Mouse (Mus musculus) embryonic facial prominence, embryonic 12.5 days (tissue): ENCODE measurements at regions not wholly inside any gene's neighbourhood (a gene's known extent, or its start where the extent isn't known, plus 50 kb on each side); places are given as distances from the start of the nearest gene placed in this dataset.
A peak's percentile ranks its signal among the peaks of the same experiment; 100 is the strongest.

Source experiments
- ATAC-seq: fragments of 200-750 bp; cut with Nextera tagmentation; 2 replicates; pipeline ENCODE4 v1.8.0; 2017; ENCODE audit not compliant: insufficient number of reproducible peaks, insufficient read depth, low FRiP score, low TSS enrichment
- H3K27ac ChIP-seq: fragments of 300-500 bp; sonication (generic); 2 replicates; pipeline ENCODE4 v1.5.1; 2016; ENCODE audit warnings: mild to moderate bottlenecking
- H3K27me3 ChIP-seq: fragments of 300-500 bp; sonication (generic); 2 replicates; pipeline ENCODE4 v1.6.1; 2016; ENCODE audit warnings: mild to moderate bottlenecking, moderate library complexity
- H3K36me3 ChIP-seq: fragments of 300-500 bp; sonication (generic); 2 replicates; pipeline ENCODE4 v1.6.1; 2016; ENCODE audit warnings: mild to moderate bottlenecking
- H3K4me1 ChIP-seq: fragments of 300-500 bp; sonication (generic); 2 replicates; pipeline ENCODE4 v1.6.1; 2016
- H3K4me2 ChIP-seq: fragments of 300-500 bp; sonication (generic); replicated peaks from 2 replicates; pipeline ENCODE4 v1.6.1; 2016; ENCODE audit warnings: mild to moderate bottlenecking, moderate library complexity
- H3K4me3 ChIP-seq: fragments of 300-500 bp; sonication (generic); 2 replicates; pipeline ENCODE4 v1.5.1; 2016; ENCODE audit warnings: mild to moderate bottlenecking
- H3K9ac ChIP-seq: fragments of 300-500 bp; sonication (generic); 2 replicates; pipeline ENCODE4 v1.6.1; 2016; ENCODE audit warnings: mild to moderate bottlenecking, moderate library complexity
- H3K9me3 ChIP-seq: fragments of 300-500 bp; sonication (generic); 2 replicates; pipeline ENCODE4 v1.6.1; 2016; ENCODE audit warnings: mild to moderate bottlenecking, moderate library complexity
- WGBS: fragments of 180-500 bp; shearing (Covaris S2); methylation state at CpG from one replicate; pipeline ENCODE4 v1.1.7; 2016; 5-methylcytosine and 5-hydroxymethylcytosine counted together

DNA sequence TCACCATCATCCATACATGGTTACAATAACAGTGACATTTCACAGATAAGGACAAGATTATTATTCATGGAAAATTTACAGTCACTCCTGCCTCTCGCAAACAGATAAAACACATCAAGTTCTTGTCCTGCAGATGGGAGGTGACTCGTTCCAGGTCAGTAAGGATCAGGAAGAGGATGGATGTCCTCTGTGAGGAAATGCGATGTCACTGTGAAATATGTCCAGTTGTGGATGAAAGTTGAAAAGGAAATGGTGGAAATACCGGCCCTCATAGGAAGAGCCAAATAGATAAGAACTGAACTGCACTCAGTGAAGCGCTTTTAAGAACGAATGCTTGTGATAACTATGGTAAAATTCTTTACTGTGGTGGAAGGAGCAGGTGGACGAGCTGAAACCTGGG lies 255.8 kb downstream of the Gm11146 start:
- H3K9ac ChIP-seq: no peak overlapping the region
- WGBS: 85% methylated on average over 7 of the region's 7 CpGs
- ATAC-seq: no peak

DNA sequence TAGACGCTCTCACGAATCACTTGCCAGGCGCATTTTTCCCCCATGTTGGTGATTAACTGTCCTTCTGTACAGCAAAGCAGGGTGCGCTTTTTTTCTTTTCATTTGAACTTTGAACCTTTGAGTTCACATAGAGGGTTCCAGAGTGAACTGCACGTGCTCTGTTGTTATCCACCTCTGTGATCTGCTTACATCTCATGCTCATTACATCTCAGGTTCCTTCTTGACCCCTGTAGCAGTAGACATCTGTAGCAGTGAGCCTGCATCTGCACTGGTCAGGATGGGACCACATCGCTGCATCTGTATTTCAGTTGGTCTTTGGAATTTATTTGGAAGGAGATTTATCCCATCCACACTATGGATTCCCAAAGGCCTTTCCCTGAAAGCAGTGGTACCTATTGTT lies 269.6 kb downstream of the Gm11146 start:
- no peak for ATAC-seq
- Histone ChIP-seq H3K4me3 (no peak overlapping the region), H3K4me1 (peaks cover 8% of the 10 kb centered on the region; the same call in 1 of the 2 replicates), H3K36me3 (no peaks in the 10 kb centered on the region), H3K9ac (no peak overlapping the region), H3K27ac (no peak overlapping the region), H3K4me2 (peak overlapping the region; percentile 38), H3K9me3 (no peaks in the 10 kb centered on the region), H3K27me3 (no peaks in the 10 kb centered on the region)
- WGBS: 60% methylated on average over 6 of the region's 6 CpGs

More for the DNA sequence above, 255.8 kb downstream of the Gm11146 start:
- Histone ChIP-seq H3K9me3 (no peaks in the 10 kb centered on the region), H3K27me3 (no peaks in the 10 kb centered on the region), H3K4me3 (no peak overlapping the region), H3K27ac (no peak overlapping the region), H3K4me2 (no peak overlapping the region), H3K4me1 (no peaks in the 10 kb centered on the region), H3K36me3 (no peaks in the 10 kb centered on the region)

DNA sequence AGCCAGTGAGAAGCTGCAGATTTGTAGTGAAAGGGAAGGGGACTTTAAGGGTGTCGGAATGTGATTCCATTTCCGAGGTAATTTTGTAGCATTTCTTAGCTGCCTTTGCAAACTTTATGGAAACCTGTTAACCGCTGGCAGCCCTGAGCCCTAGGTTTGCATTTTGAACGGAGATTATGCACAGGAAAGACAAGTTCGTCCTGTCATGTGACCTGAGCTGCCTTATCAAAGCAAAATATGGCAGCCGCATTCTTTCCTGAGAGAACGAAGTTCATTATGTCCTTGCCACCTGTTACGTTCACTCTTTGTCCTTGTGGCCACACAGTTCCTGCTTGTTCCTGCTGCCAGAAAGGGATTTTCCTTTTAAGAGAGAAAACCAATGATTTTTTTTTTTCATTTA lies 270.9 kb downstream of the Gm11146 start:
- WGBS: 8% methylated on average over 8 of the region's 8 CpGs

DNA sequence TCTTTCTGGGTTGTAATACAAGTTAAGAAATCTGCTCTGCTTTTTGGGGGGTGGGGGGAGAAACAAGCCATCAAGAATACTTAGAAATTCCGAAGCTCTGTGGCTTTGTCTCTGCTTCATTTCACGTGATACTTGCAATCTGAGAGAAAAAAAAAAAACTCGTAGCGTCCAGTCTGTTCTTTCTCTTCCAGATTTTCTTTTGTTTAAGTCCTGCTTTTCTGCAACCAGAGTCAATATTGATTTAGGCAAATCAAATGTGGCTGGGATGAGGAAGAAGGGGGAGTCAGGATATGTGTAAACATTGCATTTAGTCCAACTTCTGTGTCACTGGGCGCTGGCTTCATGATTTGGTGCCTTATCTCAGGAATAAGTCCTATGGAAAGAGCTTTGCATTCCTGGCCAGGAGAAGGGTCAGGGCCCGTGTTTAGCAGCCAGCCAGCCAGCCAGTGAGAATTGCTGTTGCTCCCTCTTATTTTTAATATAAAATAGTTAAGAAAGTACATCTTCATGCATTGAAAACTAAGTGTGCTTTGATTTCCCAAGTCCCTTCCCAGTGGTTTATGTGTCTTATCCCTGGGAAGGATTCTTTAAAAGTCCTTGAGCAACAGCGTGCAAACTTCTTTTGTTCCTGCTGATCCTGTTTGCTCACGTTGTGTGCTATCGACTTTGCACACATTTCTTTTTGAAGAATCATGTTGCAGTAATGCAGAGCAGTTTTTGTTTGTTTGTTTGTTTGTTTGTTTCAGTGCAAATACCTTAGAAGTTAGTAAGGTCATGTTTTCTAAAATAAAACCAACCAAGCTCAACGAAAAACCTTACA lies 272.0 kb downstream of the Gm11146 start:
- Histone ChIP-seq H3K27me3 (no peaks in the 10 kb centered on the region), H3K36me3 (no peaks in the 10 kb centered on the region), H3K27ac (peak overlapping the region; percentile 98), H3K4me3 (peak overlapping the region; percentile 60), H3K4me2 (peak overlapping the region; percentile 57), H3K9ac (peak overlapping the region; percentile 61), H3K9me3 (no peaks in the 10 kb centered on the region), H3K4me1 (peaks cover 8% of the 10 kb centered on the region; the same call in 1 of the 2 replicates)
- WGBS: 8% methylated on average over 10 of the region's 10 CpGs
- ATAC-seq: no peak

More for the DNA sequence above, 270.9 kb downstream of the Gm11146 start:
- no peaks in the 10 kb centered on the region for H3K36me3 ChIP-seq
- H3K27me3 ChIP-seq: no peaks in the 10 kb centered on the region
- H3K4me2 ChIP-seq: peak overlapping the region; percentile 57
- no peaks in the 10 kb centered on the region for H3K9me3 ChIP-seq
- peak overlapping the region; percentile 98 for H3K27ac ChIP-seq
- ATAC-seq: no peak
- H3K4me3 ChIP-seq: peak overlapping the region; percentile 60
- peak overlapping the region; percentile 61 for H3K9ac ChIP-seq
- H3K4me1 ChIP-seq: peaks cover 8% of the 10 kb centered on the region; the same call in 1 of the 2 replicates

DNA sequence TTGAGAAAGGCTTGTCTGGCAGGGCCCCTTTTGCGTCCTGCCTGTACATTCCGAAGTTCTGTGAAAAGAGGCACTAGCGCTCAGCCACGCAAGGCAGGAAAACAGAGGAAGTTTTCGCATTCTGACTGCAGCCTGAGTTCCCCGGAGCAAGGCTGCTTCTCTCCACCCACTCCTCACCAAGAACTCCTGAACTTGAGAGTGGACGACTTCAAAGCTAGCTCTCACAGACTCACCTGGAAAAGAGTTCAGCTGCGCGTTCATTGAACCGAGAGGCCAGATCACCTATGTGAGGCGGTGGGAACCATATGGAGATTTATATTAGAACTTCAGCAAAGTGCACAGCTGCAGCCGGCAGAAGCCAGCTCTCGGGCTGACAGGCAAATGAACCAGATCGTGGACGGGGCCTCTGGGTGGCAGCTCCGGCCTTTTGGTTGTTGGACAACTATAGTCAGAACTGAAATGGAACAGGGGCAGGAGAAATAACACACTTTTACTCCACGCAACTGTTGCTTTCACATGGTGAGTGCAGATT lies 272.7 kb downstream of the Gm11146 start:
- Histone ChIP-seq H3K27ac (peak overlapping the region; percentile 98), H3K27me3 (no peaks in the 10 kb centered on the region), H3K9ac (peak overlapping the region; percentile 61), H3K36me3 (no peaks in the 10 kb centered on the region), H3K4me2 (peak overlapping the region; percentile 57), H3K4me3 (peak overlapping the region; percentile 60), H3K9me3 (no peaks in the 10 kb centered on the region), H3K4me1 (peaks cover 8% of the 10 kb centered on the region; the same call in 1 of the 2 replicates)
- peak; percentile 72 for ATAC-seq
- WGBS: 3% methylated on average over 17 of the region's 17 CpGs

DNA sequence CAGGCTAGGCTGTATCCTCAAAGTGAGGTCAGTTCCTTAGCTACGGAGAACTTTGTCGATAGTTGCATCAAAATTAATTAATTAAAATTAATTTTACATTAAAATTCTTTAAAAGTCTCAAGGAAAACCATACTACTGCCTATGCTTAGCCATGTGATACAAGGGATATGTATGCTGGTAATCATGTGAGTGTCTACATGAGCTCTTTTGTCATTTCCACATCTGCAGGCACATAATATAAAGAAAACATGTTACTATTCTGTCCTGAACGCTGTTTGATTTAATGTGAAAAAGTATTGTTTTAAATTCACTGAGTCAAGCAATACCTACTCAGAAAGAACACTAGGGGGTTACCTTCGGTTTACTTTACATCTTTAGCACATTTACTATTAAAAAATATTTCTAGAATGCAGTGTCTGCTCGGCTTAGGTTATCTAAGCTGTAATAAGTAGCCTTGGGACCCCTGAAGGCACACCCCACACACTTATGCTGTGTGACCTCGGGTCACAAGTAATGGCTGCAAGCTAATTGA lies 273.2 kb downstream of the Gm11146 start:
- no peaks in the 10 kb centered on the region for H3K9me3 ChIP-seq
- H3K4me1 ChIP-seq: peaks cover 8% of the 10 kb centered on the region; the same call in 1 of the 2 replicates
- peak overlapping the region; percentile 57 for H3K4me2 ChIP-seq
- no peaks in the 10 kb centered on the region for H3K27me3 ChIP-seq
- peak; percentile 54; the same call in 1 of the 2 replicates for ATAC-seq
- H3K27ac ChIP-seq: peak overlapping the region; percentile 98
- H3K4me3 ChIP-seq: peak overlapping the region; percentile 60
- no peaks in the 10 kb centered on the region for H3K36me3 ChIP-seq
- WGBS: 17% methylated on average over 6 of the region's 6 CpGs
- peak overlapping the region; percentile 61 for H3K9ac ChIP-seq

DNA sequence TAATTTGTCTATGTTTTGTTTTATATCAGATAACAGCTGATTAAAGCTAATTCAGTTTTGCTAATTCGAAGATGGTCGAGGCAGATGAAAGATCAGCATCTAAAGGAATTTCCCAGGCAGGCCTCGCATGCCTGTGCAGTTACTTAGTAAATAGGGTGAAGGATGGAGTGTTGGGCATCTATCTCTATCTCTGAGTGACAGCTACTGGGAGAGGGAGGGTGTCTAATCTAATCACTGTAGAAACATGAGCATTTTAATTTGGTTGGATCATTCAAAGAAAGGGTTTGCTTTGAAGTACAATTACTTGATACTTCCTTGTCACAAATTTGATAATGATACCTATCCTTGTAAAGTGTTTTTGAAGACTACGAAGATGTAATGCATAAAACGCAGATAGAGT lies 273.8 kb downstream of the Gm11146 start:
- ATAC-seq: no peak
- H3K4me2 ChIP-seq: no peak overlapping the region
- no peaks in the 10 kb centered on the region for H3K27me3 ChIP-seq
- H3K9me3 ChIP-seq: no peaks in the 10 kb centered on the region
- 42% methylated on average over 5 of the region's 5 CpGs for WGBS
- no peak overlapping the region for H3K27ac ChIP-seq
- H3K4me3 ChIP-seq: no peak overlapping the region
- H3K4me1 ChIP-seq: peaks cover 8% of the 10 kb centered on the region; the same call in 1 of the 2 replicates
- no peaks in the 10 kb centered on the region for H3K36me3 ChIP-seq
- H3K9ac ChIP-seq: no peak overlapping the region

DNA sequence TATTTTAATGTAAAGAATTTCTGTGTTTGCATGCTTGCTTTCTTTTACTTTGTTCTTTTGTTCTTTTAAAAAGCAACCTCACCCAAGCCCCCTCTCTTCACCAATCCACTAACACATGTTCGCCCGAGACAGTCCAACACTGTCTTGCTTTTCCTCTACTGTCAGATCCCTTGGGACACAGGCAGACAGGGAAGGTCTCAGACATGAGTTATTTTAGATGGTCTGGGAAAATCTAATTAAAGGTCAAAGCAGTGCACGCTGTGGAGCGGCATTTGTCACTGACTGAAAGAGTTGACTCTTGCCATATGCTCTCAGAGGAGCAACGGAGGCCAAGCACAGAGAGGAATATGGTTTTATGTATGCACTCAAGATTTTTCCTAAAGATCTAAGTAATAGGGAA lies 279.6 kb downstream of the Gm11146 start:
- H3K27ac ChIP-seq: no peak overlapping the region
- WGBS: 13% methylated on average over 5 of the region's 5 CpGs
- no peaks in the 10 kb centered on the region for H3K9me3 ChIP-seq
- ATAC-seq: no peak
- H3K9ac ChIP-seq: no peak overlapping the region
- H3K4me1 ChIP-seq: peaks cover 4% of the 10 kb centered on the region; the same call in 1 of the 2 replicates
- H3K27me3 ChIP-seq: no peaks in the 10 kb centered on the region
- no peak overlapping the region for H3K4me2 ChIP-seq
- no peak overlapping the region for H3K4me3 ChIP-seq
- no peaks in the 10 kb centered on the region for H3K36me3 ChIP-seq

DNA sequence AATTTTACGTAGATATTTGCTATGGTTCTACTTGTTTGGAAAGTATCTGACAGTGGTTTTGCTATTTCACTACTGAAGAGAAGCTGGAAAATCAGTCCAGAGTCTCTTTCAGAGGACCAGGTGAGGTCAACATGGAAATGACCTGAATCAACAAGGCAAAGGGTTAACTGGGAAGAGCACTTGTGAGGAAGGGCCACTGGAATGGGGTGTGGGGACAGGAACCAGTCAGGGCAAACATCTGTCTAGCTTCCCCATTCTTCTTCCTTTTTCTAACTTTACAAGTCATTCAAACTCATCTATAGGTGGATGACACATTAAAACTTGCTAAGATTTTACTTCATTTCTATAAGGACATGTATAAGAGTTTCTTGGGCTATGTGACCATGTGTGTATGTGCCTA lies 283.7 kb downstream of the Gm11146 start:
- peaks cover 4% of the 10 kb centered on the region; the same call in 1 of the 2 replicates for H3K4me1 ChIP-seq
- H3K27me3 ChIP-seq: no peaks in the 10 kb centered on the region
- H3K4me2 ChIP-seq: no peak overlapping the region
- no peak overlapping the region for H3K9ac ChIP-seq
- no peak overlapping the region for H3K27ac ChIP-seq
- H3K9me3 ChIP-seq: no peaks in the 10 kb centered on the region
- no peaks in the 10 kb centered on the region for H3K36me3 ChIP-seq
- 93% methylated on average over 1 of the region's 1 CpGs for WGBS
- ATAC-seq: no peak
- no peak overlapping the region for H3K4me3 ChIP-seq

DNA sequence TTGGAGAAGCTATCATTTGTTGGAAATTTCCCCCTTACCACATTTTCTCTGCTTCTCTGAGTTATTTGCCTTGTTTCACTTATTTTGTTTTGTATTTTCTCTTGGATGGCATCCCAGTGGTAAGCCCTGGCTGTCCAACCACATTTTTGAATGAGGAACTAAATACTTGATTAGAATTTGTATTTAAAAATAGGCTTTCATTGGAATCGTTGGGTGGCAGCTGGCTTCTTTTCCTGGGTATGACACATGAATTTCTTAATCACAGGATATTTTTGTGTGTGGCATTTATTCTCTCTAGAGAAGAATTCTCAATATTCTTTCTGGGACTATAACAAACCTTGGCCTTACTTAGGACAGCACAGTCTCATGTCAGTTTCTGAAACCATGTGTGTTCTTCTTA lies 286.5 kb downstream of the Gm11146 start:
- Histone ChIP-seq H3K9ac (no peak overlapping the region), H3K9me3 (no peaks in the 10 kb centered on the region), H3K36me3 (no peaks in the 10 kb centered on the region), H3K27ac (no peak overlapping the region), H3K4me1 (no peaks in the 10 kb centered on the region), H3K27me3 (no peaks in the 10 kb centered on the region), H3K4me2 (no peak overlapping the region), H3K4me3 (no peak overlapping the region)
- ATAC-seq: no peak
- 66% methylated on average over 1 of the region's 1 CpGs for WGBS

DNA sequence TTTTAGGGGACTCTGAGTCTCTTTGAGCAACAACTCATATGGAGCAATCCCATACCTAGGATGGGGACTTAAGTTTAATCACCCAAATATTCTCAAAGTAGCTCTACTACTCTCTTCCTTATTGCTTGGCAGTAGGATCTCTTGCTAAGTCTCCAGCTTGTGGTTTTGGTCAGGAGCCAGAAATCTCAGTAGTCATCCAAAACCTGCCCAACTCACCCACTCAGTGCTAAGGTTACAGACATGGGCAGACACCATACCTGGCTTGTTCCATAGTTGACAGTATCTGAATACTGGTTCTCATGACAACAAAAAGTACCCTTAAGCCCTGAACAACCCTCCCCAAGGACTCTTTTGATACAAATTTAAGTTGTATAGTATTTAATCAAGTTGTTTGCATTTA lies 288.7 kb downstream of the Gm11146 start:
- ATAC-seq: no peak
- H3K27ac ChIP-seq: no peak overlapping the region
- no peaks in the 10 kb centered on the region for H3K9me3 ChIP-seq
- H3K27me3 ChIP-seq: no peaks in the 10 kb centered on the region
- no peaks in the 10 kb centered on the region for H3K36me3 ChIP-seq
- no peak overlapping the region for H3K4me3 ChIP-seq
- no peaks in the 10 kb centered on the region for H3K4me1 ChIP-seq
- H3K9ac ChIP-seq: no peak overlapping the region
- no peak overlapping the region for H3K4me2 ChIP-seq
